Comparison of ENCODE assay signal across 30 mouse cellular contexts in genomic region chr6:37470216-37470615, GRCm38 (mm10). TPM values are rescaled to one million over a fixed set of nuclear protein-coding genes. Genes with fewer than 3 reads are reported as not detected.
A peak's percentile ranks its signal among the peaks of the same experiment; 100 is the strongest.
DNase-seq lines count a peak whose midpoint lies in the region; ATAC-seq and TF ChIP-seq lines count a peak whose summit lies in the region.
"Had no signal": no experiment of that assay in that cellular context is flagged by ENCODE, and none has a peak within 500 bp of the region (broad histone marks: within the 10 kb centered on the region; RNA-seq: fewer than 3 reads in every experiment).

No protein-coding gene starts in this region.

- H3K4me3 ChIP-seq in intestine, embryonic 16.5 days (ENCODE audit: low read length) = no peak overlapping the region
- no peak overlapping the region for H3K4me3 ChIP-seq in stomach, postnatal 0 days (ENCODE audit: low read depth, low read length)
- H3K4me3 ChIP-seq: embryonic facial prominence, embryonic 13.5 days; embryonic facial prominence, embryonic 15.5 days; erythroblast, embryonic 14.5 days; forebrain, embryonic 10.5 days; forebrain, embryonic 12.5 days had no signal

- peak; percentile 33 for DNase-seq in ES-CJ7 (ENCODE audit: low read depth, low spot score)
- peak; percentile 53 for DNase-seq in R1 (ENCODE audit: low read depth, low spot score)
- no peak for DNase-seq in stomach, postnatal 0 days (ENCODE audit: low spot score)
- no peak for DNase-seq in left cerebral cortex, adult 18-20 months (ENCODE audit: low spot score in 2 of 2)
- no peak for DNase-seq in yolk sac, embryonic 10.5 days (ENCODE audit: low spot score)
- no peak for DNase-seq in kidney, postnatal 4 days
- DNase-seq: adrenal gland, adult 2 months; adrenal gland, postnatal 10 days; adrenal gland, postnatal 25 days; cerebellum, adult 11 months; cerebellum, adult 18-20 months; cerebellum, adult 8-10 months; cerebellum, adult 9-11 months; cerebellum, postnatal 14 days; cerebellum, postnatal 36 days; embryo, embryonic 11 days had no signal

- H3K36me3 ChIP-seq in intestine, embryonic 16.5 days (ENCODE audit: control insufficient read depth, insufficient read depth, low read length) = no peaks in the 10 kb centered on the region
- H3K36me3 ChIP-seq in stomach, postnatal 0 days (ENCODE audit: control insufficient read depth, insufficient read depth, low read length) = no peaks in the 10 kb centered on the region
- H3K36me3 ChIP-seq: embryonic facial prominence, embryonic 13.5 days; embryonic facial prominence, embryonic 15.5 days; forebrain, embryonic 10.5 days; forebrain, embryonic 12.5 days; G1E had no signal

- no peak overlapping the region for H3K4me2 ChIP-seq in intestine, embryonic 16.5 days (ENCODE audit: low read depth, low read length)
- H3K4me2 ChIP-seq in stomach, postnatal 0 days (replicated peaks; ENCODE audit: low read depth) = no peak overlapping the region
- H3K4me2 ChIP-seq: embryonic facial prominence, embryonic 13.5 days; embryonic facial prominence, embryonic 15.5 days; forebrain, embryonic 12.5 days had no signal

- H3K27ac ChIP-seq in intestine, embryonic 16.5 days (ENCODE audit: low read length) = no peak overlapping the region
- H3K27ac ChIP-seq in stomach, postnatal 0 days (replicated peaks) = no peak overlapping the region
- H3K27ac ChIP-seq: embryonic facial prominence, embryonic 13.5 days; embryonic facial prominence, embryonic 15.5 days; forebrain, embryonic 10.5 days; forebrain, embryonic 12.5 days had no signal

- no peak for TF ChIP-seq CTCF in stomach, postnatal 0 days (IDR thresholded peaks at IDR 0.05; ENCODE audit: low read depth)

- ATAC-seq in intestine, embryonic 16.5 days = peak; percentile 90
- ATAC-seq in stomach, postnatal 0 days (ENCODE audit: low FRiP score, low TSS enrichment) = peak; percentile 67; the same call in 1 of the 2 replicates
- ATAC-seq: forebrain, embryonic 14.5 days; forebrain, embryonic 16.5 days; Patski had no signal

- no peaks in the 10 kb centered on the region for H3K4me1 ChIP-seq in intestine, embryonic 16.5 days (ENCODE audit: control insufficient read depth, insufficient read depth, low read length)
- H3K4me1 ChIP-seq in stomach, postnatal 0 days (replicated peaks; ENCODE audit: control insufficient read depth, insufficient read depth) = no peaks in the 10 kb centered on the region
- H3K4me1 ChIP-seq: embryonic facial prominence, embryonic 15.5 days; forebrain, embryonic 10.5 days; forebrain, embryonic 12.5 days had no signal

- no peak overlapping the region for H3K9ac ChIP-seq in intestine, embryonic 16.5 days (ENCODE audit: low read depth, low read length)
- no peak overlapping the region for H3K9ac ChIP-seq in stomach, postnatal 0 days (ENCODE audit: low read length)
- H3K9ac ChIP-seq: embryonic facial prominence, embryonic 13.5 days; embryonic facial prominence, embryonic 15.5 days; forebrain, embryonic 12.5 days had no signal

- no peaks in the 10 kb centered on the region for H3K27me3 ChIP-seq in intestine, embryonic 16.5 days (replicated peaks; ENCODE audit: control insufficient read depth, insufficient read depth, low read length)
- no peaks in the 10 kb centered on the region for H3K27me3 ChIP-seq in stomach, postnatal 0 days (ENCODE audit: control insufficient read depth, insufficient read depth, low read length)
- H3K27me3 ChIP-seq: embryonic facial prominence, embryonic 13.5 days; embryonic facial prominence, embryonic 15.5 days; forebrain, embryonic 12.5 days; Patski had no signal

- TF ChIP-seq EP300 in stomach, postnatal 0 days (optimal IDR thresholded peaks at IDR 0.05) = no peak

- WGBS in intestine, embryonic 16.5 days = 66% methylated on average over 4 of the region's 4 CpGs
- WGBS in stomach, postnatal 0 days = 56% methylated on average over 4 of the region's 4 CpGs

- no peaks in the 10 kb centered on the region for H3K9me3 ChIP-seq in intestine, embryonic 16.5 days (ENCODE audit: control insufficient read depth, low read length)
- no peaks in the 10 kb centered on the region for H3K9me3 ChIP-seq in stomach, postnatal 0 days (ENCODE audit: control insufficient read depth, low read length)
- H3K9me3 ChIP-seq: embryonic facial prominence, embryonic 15.5 days; forebrain, embryonic 10.5 days; forebrain, embryonic 12.5 days; G1E had no signal

RNA-seq across cellular contexts. Expression of gene Creb3l2, which starts 28.3 kb away (rescaled TPM):
- 13.4 and 13.9 TPM in 2 replicates for polyA plus RNA-seq in intestine, embryonic 16.5 days (2015; fragmentation: Nextera tagmentation; extraction: Ambion mirVana)
- 8.3 and 8.5 TPM in 2 replicates for polyA plus RNA-seq in stomach, postnatal 0 days (2015; fragmentation: Nextera tagmentation; extraction: Ambion mirVana)
- total RNA-seq in left cerebral cortex, adult 18-20 months (2021) = 1 to 10 TPM; 6.9 to 7.0 TPM
- polyA plus RNA-seq: G1E had no signal

RNA-seq across cellular contexts. Expression of gene Akr1d1, which starts 59.8 kb away (rescaled TPM):
- 0.45 and 0.54 TPM in 2 replicates for polyA plus RNA-seq in intestine, embryonic 16.5 days (2015; fragmentation: Nextera tagmentation; extraction: Ambion mirVana)
- 1.4 and 1.5 TPM in 2 replicates for polyA plus RNA-seq in stomach, postnatal 0 days (2015; fragmentation: Nextera tagmentation; extraction: Ambion mirVana)
- total RNA-seq in left cerebral cortex, adult 18-20 months (2021) = not detected
- total RNA-seq: common myeloid progenitor, adult 5-6 weeks; G1E had no signal
- polyA plus RNA-seq: brain, embryonic 14.5 days; C2C12; embryonic facial prominence, embryonic 11.5 days; embryonic facial prominence, embryonic 13.5 days; erythroblast, embryonic 14.5 days; forebrain, embryonic 10.5 days; forebrain, embryonic 12.5 days; forebrain, embryonic 14.5 days; forebrain, embryonic 16.5 days; G1E; Patski had no signal

Comparison
In these comparisons a context has a peak if more than half of its experiments do, and no peak if none do; other contexts are left out.
1. DNase-seq: peak in ES-CJ7 (single experiment) and R1 (single experiment); none in stomach, postnatal 0 days (single experiment), left cerebral cortex, adult 18-20 months (0 of 2), yolk sac, embryonic 10.5 days (single experiment) and kidney, postnatal 4 days (0 of 2).